Mouse (Mus musculus) midbrain, embryonic 15.5 days (tissue): ENCODE measurements at regions not wholly inside any gene's neighbourhood (a gene's known extent, or its start where the extent isn't known, plus 50 kb on each side); places are given as distances from the start of the nearest gene placed in this dataset.

Experiments used
- ATAC-seq: fragments of 200-750 bp; cut with Nextera tagmentation; replicated peaks from 2 replicates; pipeline ENCODE4 v1.8.0; 2017; ENCODE audit warnings: moderate TSS enrichment
- H3K27ac ChIP-seq: fragments of 300-500 bp; sonication (generic); 2 replicates; pipeline ENCODE4 v1.5.1; 2015; ENCODE audit warnings: mild to moderate bottlenecking, inconsistent platforms
- H3K27me3 ChIP-seq: fragments of 300-500 bp; sonication (generic); replicated peaks from 2 replicates; pipeline ENCODE4 v1.6.1; 2015; ENCODE audit warnings: inconsistent platforms
- H3K36me3 ChIP-seq: fragments of 300-500 bp; sonication (generic); replicated peaks from 2 replicates; pipeline ENCODE4 v1.6.1; 2015; ENCODE audit warnings: inconsistent platforms
- H3K4me1 ChIP-seq: fragments of 300-500 bp; sonication (generic); 2 replicates; pipeline ENCODE4 v1.6.1; 2015; ENCODE audit warnings: inconsistent platforms
- H3K4me2 ChIP-seq: fragments of 300-500 bp; sonication (generic); 2 replicates; pipeline ENCODE4 v1.6.1; 2015; ENCODE audit warnings: inconsistent platforms, mild to moderate bottlenecking, moderate library complexity
- H3K4me3 ChIP-seq: fragments of 300-500 bp; sonication (generic); 2 replicates; pipeline ENCODE4 v1.5.1; 2015; ENCODE audit warnings: mild to moderate bottlenecking, inconsistent platforms
- H3K9ac ChIP-seq: fragments of 300-500 bp; sonication (generic); 2 replicates; pipeline ENCODE4 v1.6.1; 2015; ENCODE audit warnings: mild to moderate bottlenecking, inconsistent platforms
- H3K9me3 ChIP-seq: fragments of 300-500 bp; sonication (generic); 2 replicates; pipeline ENCODE4 v1.6.1; 2016; ENCODE audit warnings: inconsistent platforms
- WGBS: fragments of 180-500 bp; shearing (Covaris S2); methylation state at CpG from one replicate; pipeline ENCODE4 v1.1.7; 2015; ENCODE audit warnings: mixed read lengths; 5-methylcytosine and 5-hydroxymethylcytosine counted together

- Histone ChIP-seq H3K36me3 (no peaks in the 10 kb centered on the region), H3K4me1 (no peaks in the 10 kb centered on the region), H3K27me3 (no peaks in the 10 kb centered on the region), H3K4me2 (no peak overlapping the region), H3K9ac (no peak overlapping the region), H3K4me3 (no peak overlapping the region), H3K9me3 (no peaks in the 10 kb centered on the region), H3K27ac (no peak overlapping the region)
- 28% methylated on average over 7 of the region's 7 CpGs for WGBS
- ATAC-seq: no peak
Observed at GRCm38 (mm10) chr8:50387189-50387588, 1543.4 kb upstream of the Tenm3 start.

- no peak for ATAC-seq
- 98% methylated on average over 2 of the region's 2 CpGs for WGBS
- Histone ChIP-seq H3K9ac (no peak overlapping the region), H3K27ac (no peak overlapping the region), H3K9me3 (no peaks in the 10 kb centered on the region), H3K4me1 (peaks cover 4% of the 10 kb centered on the region; the same call in 1 of the 2 replicates), H3K4me2 (no peak overlapping the region), H3K4me3 (no peak overlapping the region), H3K36me3 (no peaks in the 10 kb centered on the region), H3K27me3 (no peaks in the 10 kb centered on the region)
Observed at GRCm38 (mm10) chr8:50383697-50384096, 1539.9 kb upstream of the Tenm3 start.

GRCm38 (mm10) chr8:50379745-50380144 lies 1536.0 kb upstream of the Tenm3 start:
- Histone ChIP-seq H3K36me3 (no peaks in the 10 kb centered on the region), H3K9ac (no peak overlapping the region), H3K4me3 (no peak overlapping the region), H3K4me1 (peaks cover 4% of the 10 kb centered on the region; the same call in 1 of the 2 replicates), H3K9me3 (no peaks in the 10 kb centered on the region), H3K4me2 (no peak overlapping the region), H3K27me3 (no peaks in the 10 kb centered on the region), H3K27ac (no peak overlapping the region)
- 0 out of 2 replicates have a peak, but pooled peaks have one; percentile 45 for ATAC-seq
- 52% methylated on average over 4 of the region's 4 CpGs for WGBS

- Histone ChIP-seq H3K4me2 (no peak overlapping the region), H3K9ac (no peak overlapping the region), H3K27ac (no peak overlapping the region), H3K9me3 (no peaks in the 10 kb centered on the region), H3K4me1 (no peaks in the 10 kb centered on the region), H3K4me3 (no peak overlapping the region), H3K36me3 (no peaks in the 10 kb centered on the region), H3K27me3 (no peaks in the 10 kb centered on the region)
- ATAC-seq: no peak
- WGBS: 55% methylated on average over 2 of the region's 2 CpGs
Observed at GRCm38 (mm10) chr8:50373790-50374189, 1530.0 kb upstream of the Tenm3 start.

GRCm38 (mm10) chr8:50326485-50326884 lies 1482.7 kb upstream of the Tenm3 start:
- H3K4me2 ChIP-seq: no peak overlapping the region
- no peak overlapping the region for H3K9ac ChIP-seq
- WGBS: 58% methylated on average over 3 of the region's 3 CpGs
- no peak overlapping the region for H3K4me3 ChIP-seq
- no peaks in the 10 kb centered on the region for H3K27me3 ChIP-seq
- no peaks in the 10 kb centered on the region for H3K36me3 ChIP-seq
- H3K4me1 ChIP-seq: 0 out of 2 replicates have a peak, but pooled peaks cover 2% of the 10 kb centered on the region
- no peak for ATAC-seq
- H3K27ac ChIP-seq: no peak overlapping the region
- no peaks in the 10 kb centered on the region for H3K9me3 ChIP-seq

- ATAC-seq: peak; percentile 33; the same call in 1 of the 2 replicates
- 0 out of 2 replicates have a peak, but pooled peaks cover 3% of the 10 kb centered on the region for H3K4me1 ChIP-seq
- no peaks in the 10 kb centered on the region for H3K27me3 ChIP-seq
- H3K9ac ChIP-seq: no peak overlapping the region
- H3K27ac ChIP-seq: no peak overlapping the region
- 9% methylated on average over 7 of the region's 7 CpGs for WGBS
- H3K9me3 ChIP-seq: no peaks in the 10 kb centered on the region
- H3K4me2 ChIP-seq: peak overlapping the region; percentile 21; the same call in 1 of the 2 replicates
- H3K4me3 ChIP-seq: no peak overlapping the region
- no peaks in the 10 kb centered on the region for H3K36me3 ChIP-seq
Observed at GRCm38 (mm10) chr8:50321356-50321963, 1477.7 kb upstream of the Tenm3 start.

GRCm38 (mm10) chr8:50316641-50317040 lies 1472.9 kb upstream of the Tenm3 start:
- 41% methylated on average over 1 of the region's 1 CpGs for WGBS

GRCm38 (mm10) chr8:50310308-50310707 lies 1466.6 kb upstream of the Tenm3 start:
- no peaks in the 10 kb centered on the region for H3K27me3 ChIP-seq
- no peak overlapping the region for H3K27ac ChIP-seq
- 30% methylated on average over 3 of the region's 3 CpGs for WGBS
- no peak overlapping the region for H3K4me3 ChIP-seq
- no peak overlapping the region for H3K4me2 ChIP-seq
- H3K9ac ChIP-seq: no peak overlapping the region
- no peak for ATAC-seq
- H3K36me3 ChIP-seq: no peaks in the 10 kb centered on the region
- no peaks in the 10 kb centered on the region for H3K9me3 ChIP-seq
- H3K4me1 ChIP-seq: no peaks in the 10 kb centered on the region

More at GRCm38 (mm10) chr8:50316641-50317040, 1472.9 kb upstream of the Tenm3 start:
- H3K36me3 ChIP-seq: no peaks in the 10 kb centered on the region
- H3K9ac ChIP-seq: no peak overlapping the region
- 0 out of 2 replicates have a peak, but pooled peaks cover 3% of the 10 kb centered on the region for H3K4me1 ChIP-seq
- H3K27ac ChIP-seq: no peak overlapping the region
- no peaks in the 10 kb centered on the region for H3K9me3 ChIP-seq
- H3K27me3 ChIP-seq: no peaks in the 10 kb centered on the region
- H3K4me2 ChIP-seq: no peak overlapping the region
- no peak overlapping the region for H3K4me3 ChIP-seq
- ATAC-seq: no peak

- H3K27me3 ChIP-seq: no peaks in the 10 kb centered on the region
- H3K9ac ChIP-seq: no peak overlapping the region
- no peak overlapping the region for H3K27ac ChIP-seq
- H3K9me3 ChIP-seq: no peaks in the 10 kb centered on the region
- no peak overlapping the region for H3K4me2 ChIP-seq
- no peak overlapping the region for H3K4me3 ChIP-seq
- WGBS: 24% methylated on average over 6 of the region's 6 CpGs
- ATAC-seq: peak; percentile 45
- H3K4me1 ChIP-seq: peaks cover 3% of the 10 kb centered on the region; the same call in 1 of the 2 replicates
- H3K36me3 ChIP-seq: no peaks in the 10 kb centered on the region
Observed at GRCm38 (mm10) chr8:50300316-50300715, 1456.6 kb upstream of the Tenm3 start.

- ATAC-seq: peak; percentile 85
- H3K27me3 ChIP-seq: no peaks in the 10 kb centered on the region
Observed at GRCm38 (mm10) chr8:50293501-50293900, 1449.8 kb upstream of the Tenm3 start.

GRCm38 (mm10) chr8:50292158-50292557 lies 1448.4 kb upstream of the Tenm3 start:
- H3K36me3 ChIP-seq: no peaks in the 10 kb centered on the region
- no peaks in the 10 kb centered on the region for H3K27me3 ChIP-seq
- no peaks in the 10 kb centered on the region for H3K4me1 ChIP-seq
- H3K27ac ChIP-seq: no peak overlapping the region
- no peaks in the 10 kb centered on the region for H3K9me3 ChIP-seq
- 40% methylated on average over 7 of the region's 7 CpGs for WGBS
- no peak overlapping the region for H3K4me3 ChIP-seq
- ATAC-seq: 0 out of 2 replicates have a peak, but pooled peaks have one; percentile 41
- H3K9ac ChIP-seq: no peak overlapping the region
- no peak overlapping the region for H3K4me2 ChIP-seq

More at GRCm38 (mm10) chr8:50293501-50293900, 1449.8 kb upstream of the Tenm3 start:
- H3K27ac ChIP-seq: no peak overlapping the region
- WGBS: 3% methylated on average over 4 of the region's 4 CpGs
- H3K4me3 ChIP-seq: no peak overlapping the region
- no peak overlapping the region for H3K4me2 ChIP-seq
- no peaks in the 10 kb centered on the region for H3K9me3 ChIP-seq
- no peak overlapping the region for H3K9ac ChIP-seq
- no peaks in the 10 kb centered on the region for H3K4me1 ChIP-seq
- no peaks in the 10 kb centered on the region for H3K36me3 ChIP-seq

- WGBS: 66% methylated on average over 1 of the region's 1 CpGs
- no peak overlapping the region for H3K27ac ChIP-seq
Observed at GRCm38 (mm10) chr8:50276346-50276745, 1432.6 kb upstream of the Tenm3 start.

GRCm38 (mm10) chr8:50264757-50265156 lies 1421.0 kb upstream of the Tenm3 start:
- no peak overlapping the region for H3K4me3 ChIP-seq
- 65% methylated on average over 4 of the region's 4 CpGs for WGBS
- no peaks in the 10 kb centered on the region for H3K36me3 ChIP-seq
- H3K27ac ChIP-seq: no peak overlapping the region
- no peak overlapping the region for H3K9ac ChIP-seq
- no peaks in the 10 kb centered on the region for H3K4me1 ChIP-seq
- H3K9me3 ChIP-seq: no peaks in the 10 kb centered on the region
- H3K4me2 ChIP-seq: no peak overlapping the region
- H3K27me3 ChIP-seq: no peaks in the 10 kb centered on the region
- ATAC-seq: no peak

More at GRCm38 (mm10) chr8:50276346-50276745, 1432.6 kb upstream of the Tenm3 start:
- Histone ChIP-seq H3K9me3 (no peaks in the 10 kb centered on the region), H3K4me3 (no peak overlapping the region), H3K9ac (no peak overlapping the region), H3K27me3 (no peaks in the 10 kb centered on the region), H3K4me2 (no peak overlapping the region), H3K4me1 (no peaks in the 10 kb centered on the region), H3K36me3 (no peaks in the 10 kb centered on the region)
- ATAC-seq: no peak
